Mouse (Mus musculus) heart, embryonic 12.5 days (tissue): Measurements from ENCODE around the gene Rad51d. TPM values are rescaled to one million over a fixed set of nuclear protein-coding genes. Genes with fewer than 3 reads are reported as not detected.

Source experiments
- polyA plus RNA-seq: library from polyadenylated mRNA; unstranded; fragments of >200 nt; fragmentation: Nextera tagmentation; extraction: Ambion mirVana; gene quantifications from 2 replicates; pipeline ENCODE4 v1.2.1, GENCODE M21; 2016

Rad51d gene
- polyA plus RNA-seq, 1 experiment from 2014 or later = 14.6 TPM

Other genes starting within 250 kb of the Rad51d start
- 0.13 TPM in 1 of 2 replicates, not detected in the other for gene Cct6b, start 126.3 kb downstream of the Rad51d start, polyA plus RNA-seq
- 31.2 and 31.8 TPM in 2 replicates for gene Zfp830, start 126.3 kb downstream of the Rad51d start, polyA plus RNA-seq
- gene Lig3, start 109.5 kb downstream of the Rad51d start, polyA plus RNA-seq = 29.0 and 37.4 TPM in 2 replicates
- 6.7 and 6.8 TPM in 2 replicates for gene Rffl, start 19.4 kb downstream of the Rad51d start, polyA plus RNA-seq
- gene Fndc8, start 1.5 kb upstream of the Rad51d start, polyA plus RNA-seq = 0.10 and 0.12 TPM in 2 replicates
- 20.0 and 22.0 TPM in 2 replicates for gene Nle1, start 17.8 kb upstream of the Rad51d start, polyA plus RNA-seq
- gene Unc45b, start 19.9 kb upstream of the Rad51d start, polyA plus RNA-seq = 199 and 203 TPM in 2 replicates
- 2.5 and 2.7 TPM in 2 replicates for gene Slfn5, start 60.7 kb upstream of the Rad51d start, polyA plus RNA-seq
- gene Slfn9, start 101.2 kb upstream of the Rad51d start, polyA plus RNA-seq = 19.9 and 20.3 TPM in 2 replicates
- gene Slfn8, start 130.2 kb upstream of the Rad51d start, polyA plus RNA-seq = 0.26 and 0.36 TPM in 2 replicates
- gene Slfn2, start 174.5 kb upstream of the Rad51d start, polyA plus RNA-seq = 2.6 and 3.4 TPM in 2 replicates
- gene Slfn1, start 226.2 kb upstream of the Rad51d start, polyA plus RNA-seq = not detected in 2 replicates